Mouse (Mus musculus): ENCODE measurements around the gene Ckm.

- TF ChIP-seq POLR2A (IDR thresholded peaks at IDR 0.05; ENCODE audit: extremely low read depth, insufficient read depth, low read length) (peak; percentile 38; the same call in 1 of the 2 replicates), CTCF (IDR thresholded peaks at IDR 0.05; ENCODE audit: extremely low read depth, insufficient read depth, low read length) (peak; percentile 65)
Measured at GRCm38 (mm10) chr7:19369823-19370425, 34.7 kb upstream of the Ckm start.

All from cortical plate, adult 2 months (tissue).